Mouse (Mus musculus) right cerebral cortex, postnatal 10 days (tissue): ENCODE measurements around the gene Upp1.
"Not testable (repeated sequence)": the region's sequence is repeated elsewhere in the genome, so short reads cannot be mapped to it uniquely, and the experiment has no call there.

Experiments used
- DNase-seq, 2 experiments: peaks; one replicate each; pipeline ENCODE4 v3.0.0; 2021; ENCODE audit warnings: low spot score in 2 of 2

The Upp1 gene

GRCm38 (mm10) chr11:9118050-9118420 lies at the start of gene Upp1:
Gene Upp1, plus strand, starts transcription at chr11:9118103.
- no peak for DNase-seq

DNA sequence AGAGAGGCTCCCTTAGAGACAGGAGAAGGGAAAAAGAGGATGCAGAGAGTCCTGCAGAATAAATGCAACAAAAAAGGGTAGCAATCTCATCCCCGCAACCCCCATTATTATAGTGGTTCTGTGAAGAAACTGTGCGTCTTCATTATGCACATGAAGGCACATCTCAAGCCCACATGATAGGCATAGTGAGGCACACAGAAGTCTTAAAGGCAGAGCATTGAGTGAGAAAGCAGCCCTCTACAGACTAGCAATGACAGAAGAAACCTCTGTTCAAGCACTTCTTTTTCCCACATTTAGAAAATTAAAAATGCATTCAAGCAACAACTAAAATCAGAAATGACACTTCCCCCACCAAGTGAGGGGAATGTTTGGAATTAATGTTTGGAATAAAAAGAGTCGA lies 41.5 kb upstream of the Upp1 start:
- DNase-seq = no peak

DNA sequence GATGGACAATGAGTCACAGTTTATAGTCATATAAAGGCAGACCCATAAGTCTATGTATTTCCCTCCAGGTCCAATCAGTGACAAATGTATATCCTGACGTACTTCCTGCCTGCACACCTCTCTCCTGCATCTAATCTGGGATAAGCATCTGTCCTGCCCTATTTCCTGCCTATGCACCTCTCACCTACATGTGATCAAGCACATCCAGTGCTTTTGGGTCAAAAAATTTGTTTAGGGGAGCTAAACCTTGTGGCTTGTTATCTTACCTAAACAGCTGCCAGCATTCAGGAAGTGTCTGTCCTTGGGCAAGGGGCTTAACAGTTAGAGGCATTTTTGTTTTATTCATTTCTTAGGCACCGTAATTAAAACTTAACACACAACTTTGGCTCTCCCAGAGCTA lies 4.7 kb upstream of the Upp1 start:
- DNase-seq = no peak

DNA sequence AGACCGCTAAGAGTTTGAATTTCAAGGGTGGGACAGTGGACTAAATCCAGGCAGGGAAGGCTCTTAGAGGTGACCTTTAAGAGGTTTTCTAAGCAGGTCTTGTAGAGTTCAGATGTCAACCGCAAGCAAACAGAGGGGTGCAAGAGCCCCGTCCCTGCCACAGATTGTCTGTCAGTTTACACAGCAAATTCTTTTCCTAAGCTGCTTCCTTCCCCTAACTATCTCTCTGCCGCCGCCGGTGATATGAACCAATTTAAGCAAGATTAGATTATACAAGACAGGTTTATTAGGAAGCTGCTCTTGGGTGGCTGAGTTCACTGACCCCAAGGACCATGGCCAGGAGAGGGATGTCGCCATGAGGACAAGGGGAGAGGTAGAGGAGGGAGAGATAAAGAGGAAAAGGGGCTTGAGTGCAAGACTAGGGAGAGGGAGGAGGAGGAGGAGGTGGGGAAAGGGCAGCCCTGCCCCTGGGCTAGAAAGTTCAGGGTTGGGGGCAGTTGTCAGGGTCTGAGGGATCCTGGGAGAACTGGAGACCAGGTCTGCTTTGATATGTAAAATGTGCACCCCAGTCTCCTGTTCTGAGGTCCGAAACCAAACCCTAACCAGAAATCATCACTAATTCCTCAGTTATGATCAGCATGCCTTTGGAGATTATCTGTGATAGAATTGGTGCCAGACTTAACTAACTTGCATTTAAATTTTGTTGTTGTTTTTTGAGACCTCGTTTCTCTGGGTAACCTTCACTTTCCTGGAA lies 2.4 kb upstream of the Upp1 start:
- DNase-seq = no peak

GRCm38 (mm10) chr11:9116121-9116520 lies 1.8 kb upstream of the Upp1 start:
- no peak for DNase-seq

DNA sequence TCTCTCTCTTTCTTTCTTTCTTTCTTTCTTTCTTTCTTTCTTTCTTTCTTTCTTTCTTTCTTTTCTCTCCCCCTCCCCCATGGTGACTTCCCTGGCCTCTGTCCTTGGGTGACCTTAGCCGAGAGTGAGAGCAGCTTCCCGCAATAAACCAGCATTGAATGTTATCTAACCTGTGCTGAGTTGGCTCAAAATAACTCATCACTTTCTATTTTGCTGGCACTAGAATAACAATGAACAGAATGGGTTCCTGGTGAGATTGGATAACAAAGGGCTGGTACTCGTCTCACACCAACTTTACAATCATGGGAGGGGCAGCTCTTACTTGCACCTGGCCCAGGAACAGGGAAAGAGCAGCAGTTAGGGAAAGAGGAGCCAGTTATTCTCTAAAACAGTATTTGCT lies 987 bp upstream of the Upp1 start:
- DNase-seq = no peak

DNA sequence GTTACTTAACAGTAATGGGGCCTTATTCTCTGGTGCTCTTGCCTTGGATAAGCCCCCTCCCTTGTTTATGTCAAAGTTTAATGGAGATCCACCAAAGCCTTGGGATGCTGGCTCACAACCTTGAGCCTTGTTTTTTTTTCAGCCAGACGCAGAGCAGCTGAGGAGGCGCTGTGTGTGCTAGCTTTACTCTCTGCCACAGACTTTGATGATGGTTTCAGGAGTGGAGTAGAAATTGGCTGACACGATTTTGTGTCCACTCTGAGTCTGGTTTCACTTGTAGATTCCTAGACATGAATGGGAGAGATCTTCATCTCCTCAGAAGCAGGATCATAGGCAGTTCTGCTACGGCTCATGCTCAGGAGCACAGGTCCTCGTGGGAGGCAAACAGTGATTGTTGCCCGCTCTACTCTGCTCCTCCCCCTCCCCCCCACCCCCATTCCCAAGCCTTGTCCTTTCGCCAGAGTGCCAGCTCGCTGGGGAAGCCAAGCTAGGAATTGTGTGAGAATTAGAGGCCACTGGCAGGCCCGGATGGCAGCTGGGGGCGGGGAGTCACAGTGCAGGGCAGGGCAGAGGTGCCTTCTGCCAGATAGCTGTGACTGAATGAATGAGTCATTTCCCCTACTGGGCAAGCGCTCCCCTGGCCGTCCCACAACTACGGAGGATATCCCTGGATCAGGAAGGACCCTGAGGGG lies 399 bp upstream of the Upp1 start:
- DNase-seq = peak in 1 of 2 experiments; percentile 42

DNA sequence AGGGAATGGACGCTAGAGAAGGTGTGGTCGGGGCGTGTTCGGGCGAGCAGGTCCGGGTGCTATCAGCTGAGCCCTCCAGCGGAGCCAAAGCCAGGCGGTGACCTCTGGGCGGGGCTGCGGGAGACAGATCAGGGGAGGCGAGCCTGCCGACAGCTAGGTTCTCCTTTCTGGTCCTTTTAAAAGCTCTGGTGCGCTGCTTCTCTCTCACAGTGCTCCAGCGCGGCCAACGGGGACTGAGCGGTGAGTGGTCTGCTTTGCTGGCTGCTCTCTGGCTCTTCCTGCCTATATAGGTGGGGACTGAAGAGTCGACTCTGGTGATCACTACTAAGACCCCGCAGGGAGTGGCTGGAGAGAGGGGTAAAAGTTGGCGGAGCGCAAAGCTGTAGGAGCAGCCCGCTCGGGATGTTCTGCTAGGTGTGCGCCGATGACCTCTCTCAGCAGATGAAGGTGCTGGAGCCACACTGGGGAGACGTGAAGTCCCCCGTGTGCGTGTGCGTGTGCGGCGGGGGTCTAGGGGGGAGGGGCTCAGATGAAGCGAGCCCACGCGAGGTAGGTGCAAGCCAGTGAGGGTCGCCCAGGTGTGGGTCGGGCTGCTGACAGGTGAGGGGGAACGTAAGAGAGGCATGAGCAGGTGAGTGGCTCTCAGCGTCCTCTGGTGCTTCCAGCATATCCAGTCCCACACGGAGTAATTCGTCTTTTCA lies 668 bp downstream of the Upp1 start:
- DNase-seq = no peak

- DNase-seq = no peak
Observed at GRCm38 (mm10) chr11:9119231-9120020, 1.5 kb downstream of the Upp1 start.

- no peak for DNase-seq
Observed at GRCm38 (mm10) chr11:9122315-9122714, 4.4 kb downstream of the Upp1 start.

- no peak for DNase-seq
Observed at GRCm38 (mm10) chr11:9126373-9127107, 8.6 kb downstream of the Upp1 start.

GRCm38 (mm10) chr11:9128110-9128509 lies 10.2 kb downstream of the Upp1 start:
- DNase-seq = peak in 1 of 2 experiments; percentile 53

DNA sequence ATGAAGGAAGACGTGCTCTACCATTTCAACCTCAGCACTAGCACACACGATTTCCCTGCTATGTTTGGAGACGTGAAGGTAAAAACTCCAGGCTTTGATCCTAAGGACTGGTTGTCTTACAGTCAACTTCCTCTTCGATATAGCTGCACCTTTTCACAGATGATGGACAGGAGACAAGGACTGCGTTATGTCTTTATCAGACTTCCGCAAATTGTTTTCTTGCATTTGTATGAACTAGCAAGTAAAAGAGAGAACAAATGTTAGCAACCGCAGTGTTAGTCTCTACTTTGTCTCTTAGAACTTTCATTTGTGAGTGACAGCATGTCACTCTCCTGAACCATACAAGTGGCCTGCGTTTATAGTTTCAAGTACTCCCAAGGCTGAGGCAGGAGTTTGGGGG lies 11.6 kb downstream of the Upp1 start:
- no peak for DNase-seq

GRCm38 (mm10) chr11:9131688-9132087 lies 13.8 kb downstream of the Upp1 start:
- no peak for DNase-seq

DNA sequence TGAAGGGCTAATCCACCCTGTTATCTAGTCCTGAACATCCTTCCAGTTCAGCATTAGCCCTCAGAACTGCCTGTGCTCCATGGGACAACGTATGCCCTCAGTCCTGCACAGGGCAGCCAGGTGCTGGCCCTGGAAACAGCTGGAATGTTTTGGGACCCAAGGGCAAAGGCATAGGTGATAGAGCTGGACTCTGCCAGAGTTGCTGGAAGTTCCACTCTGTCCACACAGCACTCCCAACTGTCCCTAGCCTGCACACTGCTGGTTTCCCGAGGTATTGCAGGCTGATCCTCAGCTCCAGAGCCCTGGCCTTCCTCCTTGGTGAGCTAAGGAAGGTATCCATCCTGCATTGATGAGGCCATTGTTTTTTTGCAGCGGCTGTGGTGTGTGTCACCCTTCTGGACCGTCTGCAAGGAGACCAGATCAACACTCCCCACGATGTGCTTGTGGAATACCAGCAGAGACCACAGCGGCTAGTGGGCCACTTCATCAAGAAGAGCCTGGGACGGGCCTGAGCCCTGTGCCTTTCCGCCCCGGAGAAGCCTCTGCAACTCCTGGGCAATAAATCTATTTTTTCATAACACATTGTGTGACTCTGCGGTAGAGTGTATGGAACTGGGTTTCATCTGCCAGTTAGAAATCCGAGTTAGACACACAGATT lies 17.8 kb downstream of the Upp1 start:
- no peak for DNase-seq

GRCm38 (mm10) chr11:9136471-9136870 lies 18.6 kb downstream of the Upp1 start:
- peak; percentile 84 to 86 for DNase-seq

DNA sequence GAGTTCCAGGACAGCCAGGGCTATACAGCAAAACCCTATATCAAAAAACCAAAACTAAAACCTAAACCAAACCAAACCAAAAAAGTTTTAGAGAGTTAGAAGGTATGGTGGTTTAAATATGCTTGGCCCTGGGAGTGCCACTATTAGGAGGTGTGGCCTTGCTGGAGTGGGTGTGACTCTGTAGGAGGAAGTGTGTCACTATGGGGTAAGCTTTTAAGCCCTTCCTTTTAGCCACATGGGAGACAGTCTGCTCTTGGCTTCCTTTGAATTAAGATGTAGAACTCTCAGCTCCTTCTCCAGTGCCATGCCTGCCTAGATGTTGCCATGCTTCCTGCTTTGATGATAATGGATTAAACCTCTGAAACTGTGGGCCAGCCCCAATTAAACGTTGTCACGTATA lies 27.2 kb downstream of the Upp1 start:
- no peak for DNase-seq

GRCm38 (mm10) chr11:9146115-9146514 lies 28.2 kb downstream of the Upp1 start:
- no peak for DNase-seq

GRCm38 (mm10) chr11:9146683-9147082 lies 28.8 kb downstream of the Upp1 start:
- DNase-seq = no peak

DNA sequence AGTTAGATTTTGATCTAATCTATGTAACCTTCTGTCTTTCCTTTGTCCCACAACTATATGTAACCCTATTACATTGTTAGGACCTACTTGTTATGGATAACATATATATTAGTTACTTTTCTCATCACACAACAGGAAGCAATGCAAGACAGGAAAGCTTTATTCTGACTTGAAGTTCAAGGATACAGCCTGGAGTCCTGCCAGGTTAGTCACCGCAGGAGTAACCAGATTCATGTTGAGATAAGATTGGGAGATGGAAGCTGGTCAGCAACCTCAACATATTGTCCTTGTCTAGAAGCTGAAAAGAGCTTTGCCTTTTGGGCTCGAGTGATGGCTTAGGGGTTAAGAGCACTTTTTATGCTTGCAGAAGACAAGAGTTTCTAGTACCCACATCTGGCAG lies 30.3 kb downstream of the Upp1 start:
- DNase-seq = no peak

GRCm38 (mm10) chr11:9150403-9150802 lies 32.5 kb downstream of the Upp1 start:
- DNase-seq = not testable (repeated sequence)
